Mouse (Mus musculus): ENCODE results near the gene N4bp2. TPM values are rescaled to one million over a fixed set of nuclear protein-coding genes. Genes with fewer than 3 reads are reported as not detected.

The N4bp2 gene
- polyA plus RNA-seq, 2 experiments: 31.3 to 39.1 TPM

DNA sequence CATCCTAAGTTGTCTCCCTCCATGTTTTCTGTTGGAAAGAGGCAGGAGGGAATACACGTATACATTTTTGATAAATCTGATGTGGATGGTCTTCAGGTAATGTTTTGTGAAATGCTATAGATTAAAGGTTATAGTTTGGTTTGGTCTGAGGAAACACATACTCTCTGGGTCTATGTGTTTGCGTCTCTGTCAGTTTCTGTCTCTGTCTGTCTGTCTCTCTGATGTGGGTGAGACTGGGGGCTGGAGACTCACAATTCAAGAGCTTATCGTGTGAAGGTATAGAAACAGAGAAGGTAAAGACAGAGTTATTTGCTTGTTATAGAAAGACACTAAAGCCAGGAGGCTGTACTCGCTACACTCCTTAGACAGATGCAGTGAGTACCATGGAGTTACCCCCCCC is 106.3 kb downstream of the N4bp2 start:
- ATAC-seq (ENCODE audit: low FRiP score, low read depth) (no peak), DNase-seq (ENCODE audit: low spot score) (no peak)
- Histone ChIP-seq H3K27me3 (ENCODE audit: control insufficient read depth, insufficient read depth, low read length) (no peaks in the 10 kb centered on the region), H3K9ac (ENCODE audit: low read depth, low read length, severe bottlenecking) (no peak overlapping the region), H3K9me3 (ENCODE audit: control insufficient read depth, low read length) (no peaks in the 10 kb centered on the region), H3K27ac (replicated peaks; ENCODE audit: low read depth, low read length) (no peak overlapping the region), H3K4me1 (ENCODE audit: control insufficient read depth, insufficient read depth, low read length) (no peaks in the 10 kb centered on the region), H3K4me2 (replicated peaks; ENCODE audit: low read depth, low read length, severe bottlenecking) (no peak overlapping the region), H3K4me3 (replicated peaks; ENCODE audit: low read length) (no peak overlapping the region), H3K36me3 (ENCODE audit: control insufficient read depth, insufficient read depth, low read length) (no peaks in the 10 kb centered on the region)
- TF ChIP-seq POLR2A (IDR thresholded peaks at IDR 0.05; ENCODE audit: borderline replicate concordance, extremely low read depth, insufficient read depth, insufficient read length): no peak
- 88% methylated on average over 4 of the region's 4 CpGs for WGBS

DNA sequence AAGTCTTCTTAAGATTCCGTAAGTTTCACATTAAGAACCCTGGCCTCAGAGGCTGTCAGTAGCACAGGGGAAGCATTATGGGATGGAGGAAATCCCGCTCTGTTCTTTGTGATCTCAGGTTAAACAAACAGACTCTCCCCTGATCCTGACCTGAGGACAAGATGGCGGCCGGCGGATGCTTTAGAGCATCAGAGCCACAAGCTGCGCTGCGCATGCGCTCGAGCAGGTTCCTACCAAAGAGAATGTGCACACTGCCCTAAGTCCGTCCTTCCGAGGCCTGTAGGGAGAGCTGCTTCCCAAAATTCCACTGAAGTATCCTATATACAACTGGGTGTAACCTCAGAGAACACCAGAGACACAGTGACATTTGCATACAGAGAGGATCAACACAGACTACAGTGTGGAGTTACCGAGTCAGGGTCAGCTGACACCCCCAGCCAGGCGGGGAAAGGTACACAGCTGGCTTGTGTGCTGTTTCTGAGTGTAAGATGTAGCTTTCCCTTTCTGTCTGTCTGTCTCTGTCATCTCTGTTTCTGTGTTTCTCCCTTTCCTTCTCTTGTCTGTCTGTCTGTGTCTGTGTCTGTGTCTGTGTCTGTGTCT is 108.1 kb downstream of the N4bp2 start:
- WGBS: 86% methylated on average over 13 of the region's 13 CpGs
- no peaks in the 10 kb centered on the region for H3K9me3 ChIP-seq (ENCODE audit: control insufficient read depth, low read length)
- no peak overlapping the region for H3K4me2 ChIP-seq (replicated peaks; ENCODE audit: low read depth, low read length, severe bottlenecking)
- DNase-seq (ENCODE audit: low spot score): no peak
- no peak overlapping the region for H3K9ac ChIP-seq (ENCODE audit: low read depth, low read length, severe bottlenecking)
- H3K4me1 ChIP-seq (ENCODE audit: control insufficient read depth, insufficient read depth, low read length): no peaks in the 10 kb centered on the region
- no peak overlapping the region for H3K4me3 ChIP-seq (replicated peaks; ENCODE audit: low read length)
- no peaks in the 10 kb centered on the region for H3K36me3 ChIP-seq (ENCODE audit: control insufficient read depth, insufficient read depth, low read length)
- TF ChIP-seq POLR2A (IDR thresholded peaks at IDR 0.05; ENCODE audit: borderline replicate concordance, extremely low read depth, insufficient read depth, insufficient read length): no peak
- H3K27ac ChIP-seq (replicated peaks; ENCODE audit: low read depth, low read length): no peak overlapping the region
- no peak for ATAC-seq (ENCODE audit: low FRiP score, low read depth)
- H3K27me3 ChIP-seq (ENCODE audit: control insufficient read depth, insufficient read depth, low read length): no peaks in the 10 kb centered on the region

DNA sequence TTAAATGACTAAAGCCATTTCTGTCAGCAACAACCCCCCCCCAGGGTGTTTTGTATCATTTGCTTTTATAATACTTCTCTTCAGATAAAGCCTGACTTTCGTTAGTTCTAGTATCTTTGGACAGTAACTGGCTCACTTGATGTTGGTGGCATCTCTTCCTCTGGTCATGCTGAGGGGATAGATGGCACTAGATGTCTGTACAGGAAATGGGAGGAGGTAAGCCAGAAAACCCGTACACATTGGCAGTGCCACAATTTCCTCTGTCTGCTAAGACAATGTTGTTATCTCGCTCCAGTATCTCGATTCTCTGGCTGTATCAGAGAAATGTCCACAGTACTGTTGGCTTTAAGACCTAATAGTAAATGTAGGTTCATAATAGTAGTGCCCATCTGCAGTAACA is 109.9 kb downstream of the N4bp2 start:
- DNase-seq (ENCODE audit: low spot score) (no peak), ATAC-seq (ENCODE audit: low FRiP score, low read depth) (no peak)
- H3K9ac ChIP-seq (ENCODE audit: low read depth, low read length, severe bottlenecking): no peak overlapping the region
- H3K4me3 ChIP-seq (replicated peaks; ENCODE audit: low read length): no peak overlapping the region
- no peaks in the 10 kb centered on the region for H3K36me3 ChIP-seq (ENCODE audit: control insufficient read depth, insufficient read depth, low read length)
- no peak overlapping the region for H3K4me2 ChIP-seq (replicated peaks; ENCODE audit: low read depth, low read length, severe bottlenecking)
- H3K27ac ChIP-seq (replicated peaks; ENCODE audit: low read depth, low read length): no peak overlapping the region
- TF ChIP-seq POLR2A (IDR thresholded peaks at IDR 0.05; ENCODE audit: borderline replicate concordance, extremely low read depth, insufficient read depth, insufficient read length): no peak
- H3K27me3 ChIP-seq (ENCODE audit: control insufficient read depth, insufficient read depth, low read length): no peaks in the 10 kb centered on the region
- WGBS: 81% methylated on average over 4 of the region's 4 CpGs
- H3K9me3 ChIP-seq (ENCODE audit: control insufficient read depth, low read length): no peaks in the 10 kb centered on the region
- no peaks in the 10 kb centered on the region for H3K4me1 ChIP-seq (ENCODE audit: control insufficient read depth, insufficient read depth, low read length)

DNA sequence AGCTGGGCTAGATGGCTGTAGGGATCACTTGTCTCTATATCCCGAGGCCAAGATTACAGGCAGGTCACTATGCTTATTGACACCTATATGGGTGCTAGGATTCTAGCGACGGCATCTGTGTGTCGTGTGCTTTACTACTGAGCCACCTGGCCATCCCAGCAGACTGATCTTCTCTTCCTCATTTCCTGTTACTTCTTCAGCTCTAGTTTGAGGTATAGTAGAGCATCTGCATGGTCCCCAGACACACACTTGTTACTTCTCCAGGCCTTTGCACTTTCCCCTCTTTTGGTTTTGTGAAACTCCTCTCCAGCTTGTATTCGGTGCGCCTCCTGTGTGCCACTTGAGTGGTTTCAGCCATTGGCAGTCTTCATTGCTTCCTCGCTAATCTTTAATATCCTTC is 111.9 kb downstream of the N4bp2 start:
- DNase-seq (ENCODE audit: low spot score) (no peak), ATAC-seq (ENCODE audit: low FRiP score, low read depth) (no peak)
- Histone ChIP-seq H3K9me3 (ENCODE audit: control insufficient read depth, low read length) (no peaks in the 10 kb centered on the region), H3K9ac (ENCODE audit: low read depth, low read length, severe bottlenecking) (no peak overlapping the region), H3K27me3 (ENCODE audit: control insufficient read depth, insufficient read depth, low read length) (no peaks in the 10 kb centered on the region), H3K4me3 (replicated peaks; ENCODE audit: low read length) (no peak overlapping the region), H3K4me1 (ENCODE audit: control insufficient read depth, insufficient read depth, low read length) (no peaks in the 10 kb centered on the region), H3K4me2 (replicated peaks; ENCODE audit: low read depth, low read length, severe bottlenecking) (no peak overlapping the region), H3K27ac (replicated peaks; ENCODE audit: low read depth, low read length) (no peak overlapping the region), H3K36me3 (ENCODE audit: control insufficient read depth, insufficient read depth, low read length) (no peaks in the 10 kb centered on the region)
- WGBS: 83% methylated on average over 7 of the region's 7 CpGs
- no peak for TF ChIP-seq POLR2A (IDR thresholded peaks at IDR 0.05; ENCODE audit: borderline replicate concordance, extremely low read depth, insufficient read depth, insufficient read length)

DNA sequence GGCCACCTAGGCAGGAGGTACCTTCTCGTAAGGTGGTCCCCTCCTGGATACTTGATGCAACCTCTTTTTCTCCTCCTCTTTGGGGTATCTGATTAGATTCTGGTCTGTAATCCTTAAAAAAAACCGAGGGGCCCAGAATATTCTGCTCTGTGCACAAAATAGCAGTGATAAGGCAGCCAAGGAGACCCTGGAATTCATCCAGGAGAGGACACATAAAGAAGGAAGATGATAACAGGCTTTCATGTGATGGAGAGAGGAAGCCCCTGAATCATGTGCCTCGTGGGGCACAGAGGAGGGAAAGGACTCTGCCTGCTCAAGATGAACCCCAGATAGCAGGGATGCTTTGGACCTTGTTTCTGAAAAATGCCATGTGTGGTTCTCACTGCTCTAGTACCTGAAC is 115.0 kb downstream of the N4bp2 start:
- no peak overlapping the region for H3K27ac ChIP-seq (replicated peaks; ENCODE audit: low read depth, low read length)
- WGBS: 60% methylated on average over 3 of the region's 3 CpGs
- peaks cover 2% of the 10 kb centered on the region; the same call in 1 of the 2 replicates for H3K4me1 ChIP-seq (ENCODE audit: control insufficient read depth, insufficient read depth, low read length)
- H3K4me2 ChIP-seq (replicated peaks; ENCODE audit: low read depth, low read length, severe bottlenecking): no peak overlapping the region
- H3K36me3 ChIP-seq (ENCODE audit: control insufficient read depth, insufficient read depth, low read length): no peaks in the 10 kb centered on the region
- H3K4me3 ChIP-seq (replicated peaks; ENCODE audit: low read length): no peak overlapping the region
- TF ChIP-seq POLR2A (IDR thresholded peaks at IDR 0.05; ENCODE audit: borderline replicate concordance, extremely low read depth, insufficient read depth, insufficient read length): no peak
- no peak overlapping the region for H3K9ac ChIP-seq (ENCODE audit: low read depth, low read length, severe bottlenecking)
- H3K27me3 ChIP-seq (ENCODE audit: control insufficient read depth, insufficient read depth, low read length): no peaks in the 10 kb centered on the region
- no peaks in the 10 kb centered on the region for H3K9me3 ChIP-seq (ENCODE audit: control insufficient read depth, low read length)
- DNase-seq (ENCODE audit: low spot score): no peak
- ATAC-seq (ENCODE audit: low FRiP score, low read depth): no peak

Other genes with a start within 250 kb of the N4bp2 start
- 76.7 and 93.7 TPM in 2 replicates for gene Smim14, start 226.3 kb upstream of the N4bp2 start, polyA plus RNA-seq (2012; rRNA removed)
- gene Smim14, start 226.3 kb upstream of the N4bp2 start, polyA plus RNA-seq (2014; fragmentation: Nextera tagmentation; extraction: Ambion mirVana): 137 and 138 TPM in 2 replicates
- 70.9 and 107 TPM in 2 replicates for gene Ube2k, start 226.3 kb upstream of the N4bp2 start, polyA plus RNA-seq (2012; rRNA removed)
- 134 and 137 TPM in 2 replicates for gene Ube2k, start 226.3 kb upstream of the N4bp2 start, polyA plus RNA-seq (2014; fragmentation: Nextera tagmentation; extraction: Ambion mirVana)
- gene Pds5a, start 65.2 kb upstream of the N4bp2 start, polyA plus RNA-seq (2012; rRNA removed): 90.6 and 90.8 TPM in 2 replicates
- 82.7 and 95.3 TPM in 2 replicates for gene Pds5a, start 65.2 kb upstream of the N4bp2 start, polyA plus RNA-seq (2014; fragmentation: Nextera tagmentation; extraction: Ambion mirVana)
- gene Rhoh, start 97.7 kb downstream of the N4bp2 start, polyA plus RNA-seq (2012; rRNA removed): 1.4 and 2.0 TPM in 2 replicates
- 1.7 and 2.0 TPM in 2 replicates for gene Rhoh, start 97.7 kb downstream of the N4bp2 start, polyA plus RNA-seq (2014; fragmentation: Nextera tagmentation; extraction: Ambion mirVana)
- 0.45 and 0.69 TPM in 2 replicates for gene Chrna9, start 171.4 kb downstream of the N4bp2 start, polyA plus RNA-seq (2012; rRNA removed)
- gene Chrna9, start 171.4 kb downstream of the N4bp2 start, polyA plus RNA-seq (2014; fragmentation: Nextera tagmentation; extraction: Ambion mirVana): 0.33 TPM in 1 of 2 replicates, not detected in the other
- gene 9130230L23Rik, start 240.8 kb downstream of the N4bp2 start, polyA plus RNA-seq (2012; rRNA removed): 0.04 TPM in 1 of 2 replicates, not detected in the other
- not detected in 2 replicates for gene 9130230L23Rik, start 240.8 kb downstream of the N4bp2 start, polyA plus RNA-seq (2014; fragmentation: Nextera tagmentation; extraction: Ambion mirVana)

Measured in limb, embryonic 14.5 days (tissue).